Mouse (Mus musculus) hindbrain, embryonic 10.5 days (tissue): ENCODE measurements around the gene Borcs5. TPM values are rescaled to one million over a fixed set of nuclear protein-coding genes. Genes with fewer than 3 reads are reported as not detected.

Source experiments
- DNase-seq: peaks from one replicate; pipeline ENCODE4 v3.0.0-alpha.2; 2017; ENCODE audit warnings: low spot score
- H3K27ac ChIP-seq: fragments of 300-500 bp; sonication (generic); 2 replicates; pipeline ENCODE4 v1.5.1; 2016; ENCODE audit warnings: mild to moderate bottlenecking, moderate library complexity
- H3K27me3 ChIP-seq: fragments of 300-500 bp; sonication (generic); 2 replicates; pipeline ENCODE4 v1.6.1; 2016; ENCODE audit warnings: mild to moderate bottlenecking; ENCODE audit not compliant: poor library complexity, insufficient read depth, severe bottlenecking
- H3K36me3 ChIP-seq: fragments of 300-500 bp; sonication (generic); 2 replicates; pipeline ENCODE4 v1.6.1; 2016; ENCODE audit warnings: mild to moderate bottlenecking, moderate library complexity
- H3K4me1 ChIP-seq: fragments of 300-500 bp; sonication (generic); replicated peaks from 2 replicates; pipeline ENCODE4 v1.6.1; 2016; ENCODE audit warnings: mild to moderate bottlenecking
- H3K4me3 ChIP-seq: fragments of 300-500 bp; sonication (generic); 2 replicates; pipeline ENCODE4 v1.5.1; 2016; ENCODE audit warnings: mild to moderate bottlenecking, moderate library complexity
- H3K9me3 ChIP-seq: fragments of 300-500 bp; sonication (generic); 2 replicates; pipeline ENCODE4 v1.6.1; 2016; ENCODE audit warnings: mild to moderate bottlenecking, moderate library complexity
- WGBS: fragments of 180-500 bp; shearing (Covaris S2); methylation state at CpG from one replicate; pipeline ENCODE4 v1.1.7; 2016; 5-methylcytosine and 5-hydroxymethylcytosine counted together
- polyA plus RNA-seq: library from polyadenylated mRNA; unstranded; fragments of >200 nt; fragmentation: Nextera tagmentation; extraction: Ambion mirVana; gene quantifications from 2 replicates; pipeline ENCODE4 v1.2.1, GENCODE M21; 2016

Gene Borcs5
- 20.1 and 28.7 TPM in 2 replicates for polyA plus RNA-seq

DNA sequence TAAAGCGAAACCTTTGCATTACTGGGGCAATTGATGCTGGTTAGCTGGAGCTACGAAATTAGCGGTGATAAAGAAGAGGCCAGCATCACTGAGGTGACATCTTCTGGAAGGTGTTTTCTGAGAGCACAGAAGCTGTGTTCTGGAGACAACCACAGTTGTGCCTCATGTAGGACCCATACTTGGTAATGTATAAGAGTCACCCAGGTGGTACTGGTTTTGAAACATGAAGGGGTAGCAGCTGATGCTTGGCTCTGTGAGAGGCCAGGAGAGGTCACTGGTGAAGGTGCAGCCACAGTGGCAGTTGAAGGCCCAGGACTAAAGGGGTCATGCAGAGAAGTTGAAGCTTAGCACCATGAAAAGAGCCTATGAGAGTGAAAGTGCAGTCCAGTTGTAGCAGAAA lies at the start of gene Borcs5:
Gene Borcs5, plus strand, starts transcription at position 301 of the 400 bp plus-strand sequence.
- Histone ChIP-seq H3K36me3 (no peaks in the 10 kb centered on the region), H3K4me1 (peaks cover 7% of the 10 kb centered on the region; the same call in 1 of the 2 replicates), H3K27me3 (no peaks in the 10 kb centered on the region), H3K9me3 (no peaks in the 10 kb centered on the region), H3K4me3 (no peak within 1 kb of the TSS), H3K27ac (no peak within 1 kb of the TSS)
- no peak for DNase-seq
- 88% methylated on average over 3 of the region's 3 CpGs for WGBS

DNA sequence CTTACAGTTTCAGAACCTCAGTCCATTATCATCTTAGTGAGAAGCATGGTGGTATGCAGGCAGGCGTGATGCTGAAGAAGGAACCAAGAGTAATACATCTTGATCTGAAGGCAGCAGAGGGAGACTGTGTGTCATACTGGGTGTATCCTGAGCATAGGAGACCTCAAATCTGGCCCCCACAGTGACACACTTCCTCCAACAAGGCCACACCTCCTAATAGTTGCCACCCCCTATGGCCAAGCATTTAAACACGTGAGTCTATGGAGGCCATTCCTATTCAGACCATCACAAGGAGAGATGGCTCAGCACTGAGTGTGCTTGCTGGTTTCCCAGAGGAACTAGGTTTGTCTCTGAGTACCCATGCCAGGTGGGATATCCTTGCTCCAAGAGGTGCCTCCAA lies 47.7 kb upstream of the Borcs5 start:
- Histone ChIP-seq H3K36me3 (no peaks in the 10 kb centered on the region), H3K27ac (no peak overlapping the region), H3K9me3 (no peaks in the 10 kb centered on the region), H3K4me1 (0 out of 2 replicates have a peak, but pooled peaks cover 4% of the 10 kb centered on the region), H3K27me3 (no peaks in the 10 kb centered on the region), H3K4me3 (no peak overlapping the region)
- WGBS, result 75% methylated on average over 2 of the region's 2 CpGs
- DNase-seq, result no peak

DNA sequence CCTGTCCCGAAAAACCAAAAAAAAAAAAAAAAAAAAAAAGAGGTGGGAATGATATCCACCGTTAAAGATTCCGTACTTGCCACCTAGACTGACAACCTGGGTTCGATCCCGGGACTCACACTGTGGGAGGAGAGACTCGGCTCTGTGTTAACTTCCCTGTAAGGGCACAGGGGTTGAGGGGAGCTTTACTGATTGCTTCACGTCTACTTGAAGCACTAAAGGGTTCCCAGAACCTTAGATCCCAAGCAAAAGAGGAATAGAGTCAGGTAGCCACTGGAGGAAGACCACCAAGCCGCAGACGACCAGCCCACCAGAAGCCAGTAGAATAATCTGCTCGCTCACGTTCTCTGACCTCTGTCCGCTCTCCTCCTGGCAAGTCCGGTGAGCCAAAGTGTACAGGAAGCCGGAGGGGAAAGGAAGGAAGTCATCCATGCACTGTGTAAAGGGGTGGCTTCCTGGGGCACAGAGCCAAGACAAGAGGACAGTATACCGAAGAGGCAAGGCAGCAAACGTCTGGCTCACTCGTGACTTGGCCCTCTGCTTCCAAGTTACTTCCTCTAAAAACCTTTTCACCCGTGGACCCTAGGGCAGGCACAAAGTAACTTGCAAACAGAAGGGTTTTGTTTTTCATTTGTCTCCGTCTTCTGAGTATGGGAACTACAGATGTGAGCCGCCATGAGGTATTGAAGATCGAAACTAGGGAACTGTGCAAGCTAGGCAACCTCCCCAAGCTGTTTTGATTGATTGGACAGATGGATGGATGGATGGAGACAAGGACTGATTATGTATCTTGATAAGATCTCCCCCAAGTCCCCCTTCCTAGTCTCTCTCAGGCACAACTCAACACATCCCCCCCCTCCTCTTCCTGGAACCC lies 44.5 kb upstream of the Borcs5 start:
- 0 out of 2 replicates have a peak, but pooled peaks cover 3% of the 10 kb centered on the region for H3K4me1 ChIP-seq
- H3K4me3 ChIP-seq, result no peak overlapping the region
- H3K36me3 ChIP-seq, result no peaks in the 10 kb centered on the region
- H3K27ac ChIP-seq, result no peak overlapping the region
- no peaks in the 10 kb centered on the region for H3K27me3 ChIP-seq
- 82% methylated on average over 21 of the region's 21 CpGs for WGBS
- no peaks in the 10 kb centered on the region for H3K9me3 ChIP-seq
- DNase-seq, result no peak

DNA sequence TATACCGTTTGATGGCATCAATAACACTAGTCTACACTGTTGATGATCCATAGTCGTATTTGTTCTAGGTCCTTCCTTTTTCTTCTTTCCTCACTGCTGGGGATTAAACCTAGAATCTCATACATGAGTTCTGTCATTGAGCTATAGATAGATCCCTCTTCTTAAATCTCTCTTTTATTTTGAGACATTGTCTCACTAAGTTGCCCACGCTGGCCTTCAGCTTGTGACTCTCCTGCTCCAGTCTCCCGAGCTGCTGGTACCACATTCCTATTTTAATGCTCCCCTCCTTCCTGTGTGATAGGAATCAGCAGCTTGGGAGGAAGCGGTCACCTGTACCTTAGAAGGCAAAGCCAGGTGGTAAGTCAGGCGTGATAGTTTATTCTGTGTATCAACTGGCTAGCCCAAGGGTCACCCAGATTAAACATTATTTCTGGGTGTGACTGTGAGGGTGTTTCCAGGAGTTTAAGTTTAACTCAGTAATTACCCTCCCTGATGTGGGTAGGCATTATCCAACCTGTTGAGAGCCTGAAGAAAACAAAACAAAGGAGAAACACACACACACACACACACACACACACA lies 41.6 kb upstream of the Borcs5 start:
- no peaks in the 10 kb centered on the region for H3K9me3 ChIP-seq
- H3K36me3 ChIP-seq, result no peaks in the 10 kb centered on the region
- H3K27ac ChIP-seq, result no peak overlapping the region
- 89% methylated on average over 6 of the region's 6 CpGs for WGBS
- peaks cover 11% of the 10 kb centered on the region for H3K4me1 ChIP-seq
- no peak for DNase-seq
- H3K27me3 ChIP-seq, result no peaks in the 10 kb centered on the region
- no peak overlapping the region for H3K4me3 ChIP-seq

DNA sequence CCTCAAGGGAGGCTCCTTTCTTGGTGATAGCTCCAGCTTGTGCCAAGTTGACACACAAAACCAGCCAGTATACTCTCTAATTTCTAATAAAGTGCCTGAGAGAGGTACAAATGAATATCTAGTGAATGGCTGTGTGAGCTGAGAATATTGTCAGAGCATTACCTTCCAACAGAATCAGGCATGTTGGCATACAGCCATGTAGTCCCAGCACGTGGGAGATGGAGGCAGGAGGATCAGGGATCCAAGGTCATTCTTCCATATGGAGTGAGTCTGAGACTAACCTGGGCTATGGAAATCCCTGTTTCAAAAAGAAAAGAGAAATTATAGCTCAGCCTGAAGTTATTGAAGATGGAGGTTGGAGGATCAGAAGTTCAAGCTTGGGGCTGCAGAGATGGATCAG lies 40.1 kb upstream of the Borcs5 start:
- no peak overlapping the region for H3K27ac ChIP-seq
- no peaks in the 10 kb centered on the region for H3K9me3 ChIP-seq
- no peak for DNase-seq
- H3K4me1 ChIP-seq, result peaks cover 11% of the 10 kb centered on the region
- H3K27me3 ChIP-seq, result no peaks in the 10 kb centered on the region
- no peaks in the 10 kb centered on the region for H3K36me3 ChIP-seq
- 80% methylated on average over 1 of the region's 1 CpGs for WGBS
- H3K4me3 ChIP-seq, result no peak overlapping the region

DNA sequence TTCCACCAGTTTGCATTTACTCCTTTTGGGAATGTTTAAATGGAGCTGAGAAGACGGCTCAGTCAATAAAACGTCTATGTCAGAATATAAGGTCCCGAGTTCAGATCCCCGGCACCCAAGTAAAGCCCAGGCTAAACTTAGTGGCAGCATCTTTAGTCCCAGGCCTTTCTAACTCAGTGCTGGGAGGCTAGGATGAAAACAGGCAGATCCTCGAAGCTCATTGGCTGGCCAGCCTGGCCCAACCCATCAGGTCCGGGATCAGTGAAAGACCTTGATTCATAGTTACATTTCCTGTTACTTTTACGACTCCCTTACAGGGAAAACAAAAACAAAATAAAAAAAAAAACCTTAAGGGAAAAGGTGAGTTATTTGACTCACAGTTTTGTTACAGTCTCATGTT lies 38.2 kb upstream of the Borcs5 start:
- Histone ChIP-seq H3K36me3 (no peaks in the 10 kb centered on the region), H3K27ac (no peak overlapping the region), H3K9me3 (no peaks in the 10 kb centered on the region), H3K4me1 (peaks cover 11% of the 10 kb centered on the region), H3K4me3 (no peak overlapping the region), H3K27me3 (no peaks in the 10 kb centered on the region)
- WGBS, result 57% methylated on average over 7 of the region's 7 CpGs
- DNase-seq, result no peak

DNA sequence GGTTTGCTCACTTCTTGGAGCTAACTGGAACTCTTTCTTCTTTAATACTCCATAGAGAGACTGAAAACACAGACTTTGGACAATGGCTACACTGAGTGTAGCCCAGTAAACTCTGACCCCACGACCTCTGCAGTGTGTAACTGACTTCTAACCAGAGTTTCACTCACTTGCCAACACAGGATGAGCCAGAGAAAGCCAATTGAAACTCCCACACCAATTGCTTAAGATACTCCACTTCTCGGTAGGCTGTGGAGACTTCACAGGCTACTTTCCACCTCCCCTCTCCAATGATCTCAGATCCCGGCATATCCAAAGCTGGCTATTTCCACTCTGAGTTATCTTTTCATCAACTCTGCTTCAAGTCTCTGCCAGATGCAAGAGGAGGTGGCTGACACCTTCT lies 37.5 kb upstream of the Borcs5 start:
- no peak for DNase-seq
- Histone ChIP-seq H3K4me1 (peaks cover 16% of the 10 kb centered on the region), H3K9me3 (no peaks in the 10 kb centered on the region), H3K4me3 (no peak overlapping the region), H3K27me3 (no peaks in the 10 kb centered on the region), H3K36me3 (no peaks in the 10 kb centered on the region), H3K27ac (no peak overlapping the region; the same call in 1 of the 2 replicates)
- WGBS, result 50% methylated on average over 3 of the region's 3 CpGs

DNA sequence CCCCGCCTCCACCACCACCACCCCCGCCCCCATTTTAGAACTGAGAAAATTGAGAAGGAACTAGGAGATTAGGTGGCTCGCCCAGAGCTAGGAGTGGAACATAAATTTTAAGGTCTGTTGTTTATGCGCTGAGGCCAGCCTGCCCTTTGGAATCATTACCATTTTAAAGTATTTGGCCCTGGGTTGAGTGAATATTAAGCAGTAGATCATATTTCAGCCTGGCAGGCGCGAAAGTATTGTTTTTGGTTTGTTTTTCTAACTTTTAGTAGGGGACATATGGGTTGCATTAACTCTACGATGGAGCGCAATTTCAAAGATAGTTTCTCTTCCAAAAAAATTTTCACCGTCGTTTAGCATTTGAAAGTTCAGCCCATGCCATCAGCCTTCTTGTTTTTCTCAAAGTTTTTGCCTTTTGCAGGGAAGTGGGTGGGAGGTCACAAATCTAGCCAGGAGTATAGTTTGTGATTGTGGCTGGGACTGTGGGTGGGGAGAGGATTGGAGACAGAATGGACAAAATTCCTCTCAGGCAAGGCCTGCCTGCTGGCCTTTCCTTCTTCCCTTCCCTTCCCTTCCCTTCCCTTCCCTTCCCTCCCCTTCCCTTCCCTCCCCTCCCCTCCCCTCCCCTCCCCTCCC lies 36.8 kb upstream of the Borcs5 start:
- no peaks in the 10 kb centered on the region for H3K36me3 ChIP-seq
- no peak overlapping the region for H3K27ac ChIP-seq
- no peaks in the 10 kb centered on the region for H3K27me3 ChIP-seq
- H3K4me3 ChIP-seq, result no peak overlapping the region
- H3K9me3 ChIP-seq, result no peaks in the 10 kb centered on the region
- no peak for DNase-seq
- peaks cover 20% of the 10 kb centered on the region for H3K4me1 ChIP-seq
- WGBS, result 50% methylated on average over 10 of the region's 10 CpGs

DNA sequence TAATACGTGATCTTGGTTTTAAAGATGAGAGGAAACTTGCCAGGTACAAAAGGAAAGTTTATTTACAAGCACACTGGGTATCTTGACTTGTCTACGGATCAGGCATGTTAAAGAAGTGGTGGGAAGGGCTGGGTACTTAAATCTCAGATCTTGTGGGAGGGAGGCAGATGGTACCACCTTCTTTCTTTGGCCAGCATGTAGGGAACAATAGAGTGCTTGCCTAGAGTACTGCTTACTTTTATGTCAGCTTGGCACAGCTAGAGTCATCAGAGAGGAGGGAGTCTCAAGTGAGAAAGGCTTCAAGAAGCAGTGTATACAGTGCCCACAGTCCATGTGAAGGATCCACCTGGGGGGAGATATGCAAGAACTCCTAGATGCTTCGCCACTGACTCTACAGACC lies 34.1 kb upstream of the Borcs5 start:
- Histone ChIP-seq H3K4me3 (no peak overlapping the region), H3K27me3 (no peaks in the 10 kb centered on the region), H3K36me3 (no peaks in the 10 kb centered on the region), H3K9me3 (no peaks in the 10 kb centered on the region), H3K27ac (no peak overlapping the region), H3K4me1 (peaks cover 20% of the 10 kb centered on the region)
- WGBS, result 88% methylated on average over 3 of the region's 3 CpGs
- no peak for DNase-seq

DNA sequence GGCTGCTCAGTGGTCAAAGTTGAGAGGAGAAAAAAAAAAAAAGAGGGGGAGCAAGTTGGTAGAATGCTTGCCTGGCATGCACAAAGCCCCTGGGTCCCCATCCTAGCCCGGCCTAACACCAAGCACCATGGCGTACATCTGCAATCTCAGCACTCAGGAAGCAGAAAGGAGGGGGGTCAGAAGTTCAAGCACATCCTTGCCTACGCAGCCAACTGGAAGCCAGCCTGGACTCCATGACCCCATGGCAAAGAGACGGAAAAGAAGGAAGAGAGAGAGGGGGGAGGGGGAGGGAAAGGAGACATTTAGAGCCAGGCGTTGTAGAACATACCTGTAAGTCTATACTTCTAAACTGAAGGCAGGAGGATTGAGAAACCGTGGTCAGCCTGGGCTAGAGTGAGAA lies 32.8 kb upstream of the Borcs5 start:
- Histone ChIP-seq H3K36me3 (no peaks in the 10 kb centered on the region), H3K27ac (no peak overlapping the region)
- no peak for DNase-seq

DNA sequence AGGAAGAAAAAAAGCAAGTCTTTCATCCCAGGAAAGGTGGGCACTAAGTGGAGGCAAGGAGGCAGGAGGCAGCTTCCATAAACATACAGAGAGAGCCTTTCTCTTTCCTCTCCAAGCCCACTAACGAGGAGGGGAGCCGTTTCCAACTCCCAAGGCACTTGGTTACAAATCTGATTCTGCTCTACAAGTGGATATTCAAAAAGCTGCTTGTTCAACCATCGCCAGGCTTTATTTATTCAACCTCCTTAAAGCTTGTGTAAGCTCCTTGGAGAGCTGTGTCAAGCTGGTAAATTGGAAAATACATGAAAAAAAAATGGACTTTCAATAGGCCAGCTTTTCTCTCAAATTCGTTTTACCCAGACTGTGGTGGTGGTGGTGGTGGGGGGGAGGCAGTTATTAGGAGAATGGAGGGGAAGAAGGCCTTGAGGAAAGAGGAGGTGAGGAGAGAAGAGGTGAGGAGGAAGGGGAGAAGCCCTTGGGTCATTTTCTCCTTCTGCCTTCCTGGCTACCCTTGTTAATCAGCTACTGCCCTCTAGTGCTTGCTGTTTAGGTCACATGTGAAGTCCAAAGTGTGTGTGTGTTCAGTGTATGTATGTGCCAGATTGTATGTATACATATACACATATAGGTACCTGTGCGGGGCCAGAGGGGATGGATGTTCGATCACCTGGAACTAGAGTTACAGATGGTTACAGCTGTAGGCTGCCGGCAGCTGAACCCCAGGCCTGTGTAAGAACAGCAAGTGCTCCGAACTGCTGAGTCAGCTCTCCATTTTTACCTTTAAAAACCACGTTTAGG lies 32.2 kb upstream of the Borcs5 start:
- Histone ChIP-seq H3K27ac (no peak overlapping the region), H3K4me3 (no peak overlapping the region), H3K9me3 (no peaks in the 10 kb centered on the region), H3K4me1 (0 out of 2 replicates have a peak, but pooled peaks cover 15% of the 10 kb centered on the region), H3K27me3 (no peaks in the 10 kb centered on the region), H3K36me3 (no peaks in the 10 kb centered on the region)
- DNase-seq, result peak; percentile 21
- WGBS, result 68% methylated on average over 9 of the region's 9 CpGs

More for the DNA sequence above, 32.8 kb upstream of the Borcs5 start:
- H3K4me3 ChIP-seq, result no peak overlapping the region
- peaks cover 20% of the 10 kb centered on the region for H3K4me1 ChIP-seq
- no peaks in the 10 kb centered on the region for H3K9me3 ChIP-seq
- 62% methylated on average over 6 of the region's 6 CpGs for WGBS
- no peaks in the 10 kb centered on the region for H3K27me3 ChIP-seq

DNA sequence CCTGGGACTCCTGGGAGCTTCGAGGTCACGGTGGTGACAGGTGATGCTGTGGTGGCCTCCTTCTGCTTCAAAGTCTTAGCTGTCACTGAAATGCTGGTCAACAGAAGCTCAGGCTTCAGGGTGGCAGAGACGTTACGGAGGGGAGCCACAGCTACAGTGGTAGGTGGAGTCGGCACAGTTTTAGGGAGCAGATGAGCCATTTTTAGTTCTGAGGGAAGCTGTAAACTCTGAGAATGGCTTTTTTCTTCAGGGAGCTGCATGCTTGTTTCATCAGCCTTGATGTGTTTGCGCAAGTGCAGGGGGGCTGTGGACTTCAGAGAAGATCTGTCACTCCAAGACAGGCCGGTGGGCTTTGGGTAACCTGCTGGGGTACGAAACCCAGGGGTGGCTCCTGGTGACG lies 28.9 kb upstream of the Borcs5 start:
- no peak for DNase-seq
- H3K4me3 ChIP-seq, result no peak overlapping the region
- H3K27ac ChIP-seq, result no peak overlapping the region
- no peaks in the 10 kb centered on the region for H3K9me3 ChIP-seq
- no peaks in the 10 kb centered on the region for H3K36me3 ChIP-seq
- H3K4me1 ChIP-seq, result 0 out of 2 replicates have a peak, but pooled peaks cover 9% of the 10 kb centered on the region
- WGBS, result 84% methylated on average over 9 of the region's 9 CpGs
- no peaks in the 10 kb centered on the region for H3K27me3 ChIP-seq
